Mouse (Mus musculus) heart, postnatal 10 days (tissue): ENCODE data around the gene Gm37240. TPM values are rescaled to one million over a fixed set of nuclear protein-coding genes. Genes with fewer than 3 reads are reported as not detected.

ENCODE experiments used
- DNase-seq, 2 experiments: peaks; one replicate each; pipeline ENCODE4 v3.0.0; 2021
- intact Hi-C: fragments of 180-260 bp; cut with DNase I; formaldehyde crosslinking; loops from one replicate; pipeline ENCODE4 v1.15.1; 2025
- total RNA-seq, 2 experiments: library from RNA; stranded (reverse); gene quantifications; 2 replicates each; pipeline ENCODE4 v1.2.3; 2021

The Gm37240 gene
- total RNA-seq, 2 experiments from 2014 or later = 21.2 to 37.3 TPM

DNA sequence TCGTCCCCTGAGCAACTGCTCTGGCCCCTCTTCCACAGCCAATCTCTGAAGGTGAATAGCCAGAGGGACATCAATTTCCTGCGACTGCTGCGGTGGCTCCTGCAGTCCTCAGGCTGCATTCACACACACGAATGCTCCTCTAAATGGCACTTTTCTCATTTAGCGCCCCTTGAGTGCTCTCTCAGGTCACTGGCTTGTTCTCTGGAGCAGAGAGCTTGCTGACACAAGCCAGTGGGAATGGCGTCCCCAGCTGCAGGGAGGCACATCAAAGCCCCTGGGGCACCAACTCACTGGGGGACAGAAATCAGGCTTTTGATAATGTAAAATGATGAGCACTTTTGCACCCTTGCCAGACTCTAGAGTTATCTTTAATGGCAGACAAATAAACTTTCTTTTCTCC, 654.5 kb downstream of the Gm37240 start:
- intact Hi-C loops = no loop called here
- no peak for DNase-seq

DNA sequence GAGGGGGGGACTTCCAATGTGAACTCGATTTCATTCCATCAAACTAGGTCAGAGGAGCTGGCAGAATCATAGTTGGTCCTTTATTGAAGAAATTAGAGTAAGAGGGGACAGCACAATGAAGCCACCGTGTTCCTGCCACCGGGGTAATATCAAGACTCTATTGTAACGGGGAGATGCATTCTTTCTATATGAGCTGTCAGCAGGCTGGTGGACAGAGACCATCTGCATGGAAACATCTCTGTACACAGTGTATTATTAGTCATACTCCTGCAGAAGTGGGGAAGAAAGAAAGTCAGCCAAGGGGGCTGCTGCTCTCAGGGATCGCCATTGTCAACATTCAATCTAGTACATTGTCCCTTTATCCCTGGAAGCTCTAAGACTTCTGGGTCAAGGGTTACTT, 665.3 kb downstream of the Gm37240 start:
- no peak for DNase-seq
- intact Hi-C loops = no loop called here

- peak; percentile 15 to 51 for DNase-seq
- intact Hi-C loops = loop anchor here (10.0 kb wide), 1 partner anchor 350 kb away; no protein-coding TSS in a partner anchor
Measured at GRCm38 (mm10) chr3:85214926-85215325, 672.4 kb downstream of the Gm37240 start.

GRCm38 (mm10) chr3:85212751-85213350, 674.5 kb downstream of the Gm37240 start:
- intact Hi-C loops = loop anchor here (10.0 kb wide), 1 partner anchor 352 kb away; no protein-coding TSS in a partner anchor
- DNase-seq = peak; percentile 52 to 65

DNA sequence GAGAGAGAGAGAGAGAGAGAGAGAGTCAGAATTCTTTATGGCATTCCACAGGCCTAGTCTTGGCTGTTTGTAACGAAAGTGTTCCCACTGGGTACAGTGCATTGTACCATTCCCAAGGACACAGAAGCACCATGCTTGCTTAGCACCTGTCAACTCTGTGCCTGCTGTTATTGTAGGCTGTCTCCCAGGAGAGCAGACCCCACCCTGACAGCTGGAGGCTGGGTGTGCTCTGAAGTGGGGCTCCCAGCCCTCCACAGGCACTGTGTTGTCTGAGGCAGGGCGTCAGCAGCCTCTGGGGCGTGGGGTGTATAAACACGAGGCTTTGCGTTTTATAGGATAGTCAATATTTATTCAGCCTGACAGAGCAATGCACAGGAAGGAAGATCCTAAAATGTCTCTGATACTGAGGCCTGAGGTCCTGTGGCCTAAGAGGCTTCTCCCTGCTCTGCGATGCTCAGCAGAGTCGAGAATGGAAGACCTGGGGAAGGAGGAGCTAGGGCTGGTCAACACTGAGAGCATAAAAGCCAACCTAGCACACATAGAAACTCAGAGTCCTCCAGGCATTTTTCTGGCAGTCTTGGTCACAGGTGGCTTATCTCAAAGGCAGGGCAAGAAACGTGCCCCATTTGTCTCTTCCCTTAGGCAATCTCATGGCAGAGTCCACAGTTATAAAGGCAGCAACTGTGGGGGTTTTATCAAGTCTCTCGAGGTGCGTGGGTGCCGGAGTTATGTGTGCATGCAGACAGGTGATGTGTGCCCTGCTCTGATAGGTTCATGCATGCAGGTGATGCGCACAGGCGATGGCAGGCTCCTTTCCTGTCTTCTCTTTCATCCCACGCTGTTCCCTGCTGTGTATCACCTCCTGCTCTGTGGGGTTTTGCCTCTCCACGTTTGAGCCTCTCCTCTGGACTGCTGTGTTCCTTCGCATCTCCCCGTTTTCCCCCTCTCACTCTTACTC, 677.2 kb downstream of the Gm37240 start:
- no peak for DNase-seq
- intact Hi-C loops = loop anchor here (5.0 to 10.0 kb wide), 2 partner anchors 93 to 355 kb away; no protein-coding TSS in a partner anchor

DNA sequence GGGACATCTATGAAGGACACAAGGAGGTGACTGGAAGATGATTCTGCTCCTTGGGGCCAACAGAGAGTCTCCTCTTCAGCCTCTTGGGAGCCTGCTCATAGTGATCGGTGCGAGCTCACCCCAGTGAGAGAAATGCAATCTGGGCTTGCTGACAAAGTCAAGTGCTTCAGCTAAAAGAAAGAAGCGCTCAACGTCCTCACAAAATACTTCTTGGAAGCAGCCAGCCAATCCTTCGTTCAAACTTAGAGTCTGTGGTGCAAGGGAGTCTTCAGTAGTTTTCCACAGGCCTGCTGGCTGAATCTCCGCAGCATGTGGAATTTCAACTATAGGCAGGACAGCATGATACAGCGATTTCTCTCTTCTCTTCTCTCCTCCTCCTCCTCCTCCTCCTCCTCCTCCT, 680.8 kb downstream of the Gm37240 start:
- no peak for DNase-seq
- intact Hi-C loops = loop anchor here (5.0 kb wide), 1 partner anchor 89 kb away; no protein-coding TSS in a partner anchor

- intact Hi-C loops = loop anchor here (5.0 kb wide), 1 partner anchor 89 kb away; no protein-coding TSS in a partner anchor
Measured at GRCm38 (mm10) chr3:85205911-85206310, 681.4 kb downstream of the Gm37240 start.

GRCm38 (mm10) chr3:85203659-85204058, 683.7 kb downstream of the Gm37240 start:
- intact Hi-C loops = no loop called here
- DNase-seq = no peak

More at GRCm38 (mm10) chr3:85205911-85206310, 681.4 kb downstream of the Gm37240 start:
- peak in 1 of 2 experiments; percentile 28 for DNase-seq

GRCm38 (mm10) chr3:85202726-85203125, 684.6 kb downstream of the Gm37240 start:
- intact Hi-C loops = no loop called here
- DNase-seq = no peak

DNA sequence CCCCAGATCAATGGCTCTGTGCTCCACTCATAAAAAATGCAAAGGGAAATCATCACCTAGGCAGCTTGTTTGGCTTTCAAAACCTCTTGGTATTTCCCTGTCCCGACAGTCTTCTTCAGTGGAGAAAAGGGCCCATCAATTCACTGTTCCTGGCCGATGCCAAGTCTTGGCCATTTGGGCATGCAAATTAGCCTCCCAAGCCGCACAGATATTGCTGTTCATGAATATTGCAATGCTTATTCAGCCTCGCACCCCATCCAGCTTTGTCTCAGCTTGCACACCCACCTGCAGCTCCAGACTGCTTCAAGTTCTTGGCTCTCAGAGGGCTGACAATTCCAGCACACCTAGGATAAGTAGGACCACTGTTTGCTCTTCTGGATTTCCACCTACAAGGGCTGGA, 685.5 kb downstream of the Gm37240 start:
- DNase-seq = no peak
- intact Hi-C loops = no loop called here

- intact Hi-C loops = no loop called here
- DNase-seq = no peak
Measured at GRCm38 (mm10) chr3:85198496-85198895, 688.8 kb downstream of the Gm37240 start.

- peak in 1 of 2 experiments; percentile 15 for DNase-seq
- intact Hi-C loops = no loop called here
Measured at GRCm38 (mm10) chr3:85197148-85197547, 690.2 kb downstream of the Gm37240 start.

- intact Hi-C loops = no loop called here
Measured at GRCm38 (mm10) chr3:85196591-85196990, 690.7 kb downstream of the Gm37240 start.

GRCm38 (mm10) chr3:85195068-85195481, 692.2 kb downstream of the Gm37240 start:
- peak; percentile 43 to 54 for DNase-seq
- intact Hi-C loops = no loop called here

More at GRCm38 (mm10) chr3:85196591-85196990, 690.7 kb downstream of the Gm37240 start:
- no peak for DNase-seq

- intact Hi-C loops = loop anchor here (10.0 kb wide), 1 partner anchor 65 kb away; no protein-coding TSS in a partner anchor
- DNase-seq = no peak
Measured at GRCm38 (mm10) chr3:85189791-85190190, 697.5 kb downstream of the Gm37240 start.

- no peak for DNase-seq
- intact Hi-C loops = loop anchor here (10.0 kb wide), 1 partner anchor 64 kb away; no protein-coding TSS in a partner anchor
Measured at GRCm38 (mm10) chr3:85188364-85188763, 699.0 kb downstream of the Gm37240 start.

DNA sequence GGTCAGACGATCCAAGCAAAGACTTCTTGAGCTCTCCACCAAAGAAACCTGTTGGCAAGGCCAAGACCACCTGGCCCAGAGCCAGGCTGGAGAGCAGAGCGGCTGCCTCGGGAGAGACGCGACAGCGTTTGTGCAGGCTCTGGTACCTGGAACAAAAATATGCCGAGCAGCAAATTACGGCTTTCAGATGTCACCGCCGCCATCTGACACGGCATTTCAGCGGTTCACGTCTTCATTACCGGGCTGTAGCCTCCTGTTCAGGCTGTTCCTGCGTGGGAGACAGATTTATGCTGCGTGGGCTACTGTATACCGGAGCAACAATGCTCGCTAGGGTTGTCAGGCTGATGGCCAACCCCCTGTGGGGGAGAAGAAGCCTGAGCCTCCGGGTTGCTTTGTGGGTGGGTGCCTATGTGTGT, 700.6 kb downstream of the Gm37240 start:
- intact Hi-C loops = loop anchor here (10.0 kb wide), 1 partner anchor 62 kb away; no protein-coding TSS in a partner anchor
- DNase-seq = peak; percentile 43 to 51

DNA sequence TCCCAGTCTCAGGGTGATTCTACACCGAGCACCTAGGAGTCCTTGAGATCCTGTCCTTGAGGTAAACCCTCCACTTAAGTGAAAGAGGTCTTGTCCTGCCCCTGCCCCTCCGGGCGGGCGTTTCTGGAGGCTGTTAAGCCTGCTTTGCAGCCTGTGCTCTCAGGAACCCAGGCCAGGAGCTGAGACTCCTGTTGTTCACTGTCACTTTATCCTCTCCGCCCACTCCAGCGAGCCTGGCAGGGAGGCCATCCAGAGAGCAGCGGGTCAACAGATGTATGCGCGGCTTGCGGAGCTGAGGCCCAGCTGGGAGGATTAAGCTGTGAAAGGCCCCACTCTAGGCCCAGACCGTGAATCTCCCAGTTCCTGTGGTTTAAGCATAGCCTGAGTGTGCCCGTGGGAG, 701.5 kb downstream of the Gm37240 start:
- peak; percentile 10 to 22 for DNase-seq
- intact Hi-C loops = loop anchor here (10.0 kb wide), 1 partner anchor 61 kb away; no protein-coding TSS in a partner anchor

- DNase-seq = no peak
- intact Hi-C loops = loop anchor here (10.0 kb wide), 1 partner anchor 60 kb away; no protein-coding TSS in a partner anchor
Measured at GRCm38 (mm10) chr3:85184916-85185315, 702.4 kb downstream of the Gm37240 start.

DNA sequence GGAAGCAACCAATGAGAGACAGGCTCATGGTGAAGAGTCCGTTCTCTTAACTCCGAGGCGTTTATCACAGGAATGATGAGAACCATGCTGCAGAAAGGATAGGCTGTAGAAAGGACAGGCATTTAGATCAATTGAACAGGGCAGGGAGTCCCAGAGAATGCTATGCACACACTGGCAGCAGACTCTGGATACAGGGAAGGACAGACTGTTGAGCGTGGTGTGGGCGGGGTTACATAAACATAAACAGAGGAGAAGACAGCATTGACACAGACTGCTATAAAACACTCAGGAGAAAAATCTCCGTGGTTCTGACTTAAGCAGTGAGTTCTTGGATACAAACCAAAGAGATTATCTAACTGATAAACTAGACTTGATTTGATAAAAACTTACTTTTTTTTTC, 703.2 kb downstream of the Gm37240 start:
- intact Hi-C loops = loop anchor here (10.0 kb wide), 1 partner anchor 59 kb away; no protein-coding TSS in a partner anchor
- DNase-seq = no peak

GRCm38 (mm10) chr3:85176736-85177135, 710.6 kb downstream of the Gm37240 start:
- intact Hi-C loops = no loop called here
- DNase-seq = no peak
